Comparison of ENCODE assay signal across 8 mouse cellular contexts in genomic region chr16:31932840-31933697, GRCm38 (mm10). TPM values are rescaled to one million over a fixed set of nuclear protein-coding genes. Genes with fewer than 3 reads are reported as not detected.
DNase-seq lines count a peak whose midpoint lies in the region; ATAC-seq lines count a peak whose summit lies in the region.

No protein-coding gene starts in this region.

- H3K36me3 ChIP-seq in intestine, embryonic 16.5 days (ENCODE audit: control insufficient read depth, insufficient read depth, low read length): no peaks in the 10 kb centered on the region
- no peaks in the 10 kb centered on the region for H3K36me3 ChIP-seq in midbrain, embryonic 10.5 days

- peaks cover 5% of the 10 kb centered on the region; the same call in 1 of the 2 replicates for H3K9me3 ChIP-seq in intestine, embryonic 16.5 days (ENCODE audit: control insufficient read depth, low read length)
- H3K9me3 ChIP-seq in midbrain, embryonic 10.5 days (replicated peaks): no peaks in the 10 kb centered on the region

- peak; percentile 89 for ATAC-seq in intestine, embryonic 16.5 days

- intact Hi-C loops in left cerebral cortex, postnatal 36 days (cut with DNase I): no loop called here

- H3K4me3 ChIP-seq in intestine, embryonic 16.5 days (ENCODE audit: low read length): peak overlapping the region; percentile 52
- H3K4me3 ChIP-seq in midbrain, embryonic 10.5 days: peak overlapping the region; percentile 61

- H3K9ac ChIP-seq in intestine, embryonic 16.5 days (ENCODE audit: low read depth, low read length): peak overlapping the region; percentile 63

- peak; percentile 78 for DNase-seq in adrenal gland, adult 8-10 months
- peak; percentile 96 for DNase-seq in embryo, embryonic 11 days
- DNase-seq in gastrocnemius, postnatal 4 days (ENCODE audit: low spot score in 2 of 2): peak; percentile 82 to 90
- DNase-seq in left cerebral cortex, postnatal 36 days (ENCODE audit: low spot score in 2 of 2): peak; percentile 90 to 91
- DNase-seq in midbrain, embryonic 10.5 days (ENCODE audit: low spot score): peak; percentile 90
- peak; percentile 87 to 92 for DNase-seq in right cerebral cortex, postnatal 36 days (ENCODE audit: low spot score in 2 of 2)
- peak; percentile 87 to 89 for DNase-seq in urinary bladder, postnatal 4 days (ENCODE audit: low spot score in 2 of 2)

- H3K27me3 ChIP-seq in intestine, embryonic 16.5 days (replicated peaks; ENCODE audit: control insufficient read depth, insufficient read depth, low read length): peaks cover 33% of the 10 kb centered on the region
- H3K27me3 ChIP-seq in midbrain, embryonic 10.5 days (ENCODE audit: low read depth, poor library complexity, severe bottlenecking): peaks cover 71% of the 10 kb centered on the region

- under 1% methylated on average over 50 of the region's 50 CpGs for WGBS in intestine, embryonic 16.5 days
- WGBS in midbrain, embryonic 10.5 days: under 1% methylated on average over 50 of the region's 50 CpGs

- H3K27ac ChIP-seq in intestine, embryonic 16.5 days (ENCODE audit: low read length): no peak overlapping the region
- H3K27ac ChIP-seq in midbrain, embryonic 10.5 days (replicated peaks): peak overlapping the region; percentile 89

- peak overlapping the region; percentile 69 for H3K4me2 ChIP-seq in intestine, embryonic 16.5 days (ENCODE audit: low read depth, low read length)

- H3K4me1 ChIP-seq in intestine, embryonic 16.5 days (ENCODE audit: control insufficient read depth, insufficient read depth, low read length): peaks cover 8% of the 10 kb centered on the region
- peaks cover 38% of the 10 kb centered on the region for H3K4me1 ChIP-seq in midbrain, embryonic 10.5 days

RNA-seq across cellular contexts. Expression of gene Pigz, which starts 0.6 kb away (rescaled TPM):
- total RNA-seq in adrenal gland, adult 8-10 months (2022): 1 to 10 TPM in 2 of 4 experiments, under 1 TPM in 2; 0.66 to 2.1 (median 1.2) TPM
- 1 to 10 TPM; 6.4 to 7.9 TPM for total RNA-seq in gastrocnemius, postnatal 4 days (2021)
- polyA plus RNA-seq in intestine, embryonic 16.5 days (2015; fragmentation: Nextera tagmentation; extraction: Ambion mirVana): 0.40 and 0.70 TPM in 2 replicates
- 10 to 100 TPM; 18.6 to 35.3 TPM for total RNA-seq in left cerebral cortex, postnatal 36 days (2021)
- 1.4 and 1.8 TPM in 2 replicates for polyA plus RNA-seq in midbrain, embryonic 10.5 days (2016; fragmentation: Nextera tagmentation; extraction: Ambion mirVana)

RNA-seq across cellular contexts. Expression of gene 0610012G03Rik, which starts 15.2 kb away (rescaled TPM):
- 10 to 100 TPM; 29.1 to 39.8 (median 35.2) TPM for total RNA-seq in adrenal gland, adult 8-10 months (2022)
- total RNA-seq in gastrocnemius, postnatal 4 days (2021): 10 to 100 TPM; 43.3 to 46.9 TPM
- 140 and 155 TPM in 2 replicates for polyA plus RNA-seq in intestine, embryonic 16.5 days (2015; fragmentation: Nextera tagmentation; extraction: Ambion mirVana)
- 10 to 100 TPM; 39.7 to 51.9 TPM for total RNA-seq in left cerebral cortex, postnatal 36 days (2021)
- 92.8 TPM in 2 replicates for polyA plus RNA-seq in midbrain, embryonic 10.5 days (2016; fragmentation: Nextera tagmentation; extraction: Ambion mirVana)

RNA-seq across cellular contexts. Expression of gene Ncbp2, which starts 15.2 kb away (rescaled TPM):
- total RNA-seq in adrenal gland, adult 8-10 months (2022): 10 to 100 TPM; 54.1 to 65.4 (median 62.4) TPM
- total RNA-seq in gastrocnemius, postnatal 4 days (2021): 10 to 100 TPM; 33.2 to 35.1 TPM
- 63.8 and 72.2 TPM in 2 replicates for polyA plus RNA-seq in intestine, embryonic 16.5 days (2015; fragmentation: Nextera tagmentation; extraction: Ambion mirVana)
- total RNA-seq in left cerebral cortex, postnatal 36 days (2021): 10 to 100 TPM; 47.7 to 49.7 TPM
- 141 and 147 TPM in 2 replicates for polyA plus RNA-seq in midbrain, embryonic 10.5 days (2016; fragmentation: Nextera tagmentation; extraction: Ambion mirVana)

RNA-seq across cellular contexts. Expression of gene Meltf, which starts 54.5 kb away (rescaled TPM):
- total RNA-seq in adrenal gland, adult 8-10 months (2022): not detected
- under 1 TPM in 1 of 2 experiments, not detected in 1; 0.08 TPM for total RNA-seq in gastrocnemius, postnatal 4 days (2021)
- polyA plus RNA-seq in intestine, embryonic 16.5 days (2015; fragmentation: Nextera tagmentation; extraction: Ambion mirVana): 106 and 225 TPM in 2 replicates
- total RNA-seq in left cerebral cortex, postnatal 36 days (2021): under 1 TPM; 0.54 to 0.81 TPM
- polyA plus RNA-seq in midbrain, embryonic 10.5 days (2016; fragmentation: Nextera tagmentation; extraction: Ambion mirVana): 0.10 TPM in 1 of 2 replicates, not detected in the other
